Mouse (Mus musculus): ENCODE data around the gene Gpr27. TPM values are rescaled to one million over a fixed set of nuclear protein-coding genes. Genes with fewer than 3 reads are reported as not detected.

Gene Gpr27
- polyA plus RNA-seq, 1 experiment from 2014 or later = 20.6 TPM

GRCm38 (mm10) chr6:99726576-99727303 is 34.3 kb downstream of the Gpr27 start:
- 4% methylated on average over 20 of the region's 22 CpGs for WGBS
- peaks cover 10% of the 10 kb centered on the region for H3K27me3 ChIP-seq (ENCODE audit: control insufficient read depth, insufficient read depth, low read depth, low read length)
- ATAC-seq = peak; percentile 25; the same call in 1 of the 2 replicates

DNA sequence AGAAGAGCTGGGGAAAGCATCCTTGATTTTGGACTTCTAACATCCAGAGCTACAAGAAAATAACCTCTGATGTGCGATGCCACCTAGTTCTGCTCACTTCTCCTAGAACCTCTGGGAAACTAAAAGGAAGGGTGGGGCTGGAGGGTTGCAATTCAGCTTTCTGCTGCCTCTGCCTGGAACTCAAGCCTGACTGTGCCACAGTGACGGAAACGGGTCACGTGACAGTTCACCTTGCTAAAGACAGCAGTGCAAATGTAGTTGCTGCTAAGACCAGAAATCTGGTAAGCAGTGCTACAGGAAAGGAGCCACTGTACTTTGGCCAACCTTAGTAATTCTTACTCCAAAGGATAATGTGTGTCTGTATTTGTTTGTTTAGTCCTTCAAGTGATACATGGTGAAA is 37.4 kb downstream of the Gpr27 start:
- no peak overlapping the region for H3K9ac ChIP-seq (ENCODE audit: low read depth, low read length)
- H3K27ac ChIP-seq (ENCODE audit: low read length) = no peak overlapping the region
- no peak for ATAC-seq
- no peaks in the 10 kb centered on the region for H3K36me3 ChIP-seq (ENCODE audit: control insufficient read depth, insufficient read depth, low read length)
- H3K9me3 ChIP-seq (replicated peaks; ENCODE audit: control insufficient read depth, low read length, poor library complexity, severe bottlenecking) = no peaks in the 10 kb centered on the region
- WGBS = 90% methylated on average over 4 of the region's 4 CpGs
- H3K4me1 ChIP-seq (ENCODE audit: control insufficient read depth, insufficient read depth, low read length) = peaks cover 11% of the 10 kb centered on the region; the same call in 1 of the 2 replicates
- no peak overlapping the region for H3K4me3 ChIP-seq (ENCODE audit: low read depth, low read length)
- H3K27me3 ChIP-seq (ENCODE audit: control insufficient read depth, insufficient read depth, low read depth, low read length) = peaks cover 10% of the 10 kb centered on the region
- H3K4me2 ChIP-seq (ENCODE audit: low read length) = no peak overlapping the region

More at GRCm38 (mm10) chr6:99726576-99727303, 34.3 kb downstream of the Gpr27 start:
- H3K4me3 ChIP-seq (ENCODE audit: low read depth, low read length) = peak overlapping the region; percentile 53
- H3K27ac ChIP-seq (ENCODE audit: low read length) = no peak overlapping the region
- peaks cover 11% of the 10 kb centered on the region; the same call in 1 of the 2 replicates for H3K4me1 ChIP-seq (ENCODE audit: control insufficient read depth, insufficient read depth, low read length)
- H3K36me3 ChIP-seq (ENCODE audit: control insufficient read depth, insufficient read depth, low read length) = no peaks in the 10 kb centered on the region
- peak overlapping the region; percentile 62 for H3K9ac ChIP-seq (ENCODE audit: low read depth, low read length)
- H3K4me2 ChIP-seq (ENCODE audit: low read length) = peak overlapping the region; percentile 76
- H3K9me3 ChIP-seq (replicated peaks; ENCODE audit: control insufficient read depth, low read length, poor library complexity, severe bottlenecking) = no peaks in the 10 kb centered on the region

GRCm38 (mm10) chr6:99731926-99732325 is 39.4 kb downstream of the Gpr27 start:
- H3K9ac ChIP-seq (ENCODE audit: low read depth, low read length) = no peak overlapping the region
- no peak overlapping the region for H3K27ac ChIP-seq (ENCODE audit: low read length)
- ATAC-seq = no peak
- H3K4me3 ChIP-seq (ENCODE audit: low read depth, low read length) = no peak overlapping the region
- no peaks in the 10 kb centered on the region for H3K36me3 ChIP-seq (ENCODE audit: control insufficient read depth, insufficient read depth, low read length)
- H3K27me3 ChIP-seq (ENCODE audit: control insufficient read depth, insufficient read depth, low read depth, low read length) = peaks cover 5% of the 10 kb centered on the region
- 81% methylated on average over 4 of the region's 4 CpGs for WGBS
- H3K4me1 ChIP-seq (ENCODE audit: control insufficient read depth, insufficient read depth, low read length) = no peaks in the 10 kb centered on the region
- H3K4me2 ChIP-seq (ENCODE audit: low read length) = no peak overlapping the region
- no peaks in the 10 kb centered on the region for H3K9me3 ChIP-seq (replicated peaks; ENCODE audit: control insufficient read depth, low read length, poor library complexity, severe bottlenecking)

GRCm38 (mm10) chr6:99732673-99733072 is 40.2 kb downstream of the Gpr27 start:
- H3K9me3 ChIP-seq (replicated peaks; ENCODE audit: control insufficient read depth, low read length, poor library complexity, severe bottlenecking) = no peaks in the 10 kb centered on the region
- no peaks in the 10 kb centered on the region for H3K4me1 ChIP-seq (ENCODE audit: control insufficient read depth, insufficient read depth, low read length)
- WGBS = 46% methylated on average over 8 of the region's 8 CpGs
- no peaks in the 10 kb centered on the region for H3K36me3 ChIP-seq (ENCODE audit: control insufficient read depth, insufficient read depth, low read length)
- ATAC-seq = no peak
- H3K27me3 ChIP-seq (ENCODE audit: control insufficient read depth, insufficient read depth, low read depth, low read length) = peaks cover 5% of the 10 kb centered on the region
- no peak overlapping the region for H3K27ac ChIP-seq (ENCODE audit: low read length)
- H3K9ac ChIP-seq (ENCODE audit: low read depth, low read length) = no peak overlapping the region
- no peak overlapping the region for H3K4me2 ChIP-seq (ENCODE audit: low read length)
- no peak overlapping the region for H3K4me3 ChIP-seq (ENCODE audit: low read depth, low read length)

DNA sequence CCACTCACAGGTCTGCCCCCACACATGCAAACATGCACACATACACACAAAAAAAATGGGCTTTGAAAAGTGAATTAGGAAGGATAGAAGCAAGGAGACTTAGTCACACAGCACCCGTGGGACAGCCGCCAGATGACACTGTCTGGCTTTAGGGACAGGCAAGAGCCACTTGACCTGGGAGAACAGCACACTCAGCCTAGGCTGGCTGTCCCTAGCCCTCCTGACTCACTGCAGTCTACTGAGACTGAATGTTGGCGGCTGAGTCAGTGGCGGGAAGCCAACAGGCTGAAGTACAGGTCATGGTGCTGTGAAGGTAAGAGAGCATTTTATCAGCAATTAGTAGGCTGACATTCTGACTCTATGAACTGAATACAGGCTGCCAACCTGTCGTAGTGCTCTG is 42.2 kb downstream of the Gpr27 start:
- H3K36me3 ChIP-seq (ENCODE audit: control insufficient read depth, insufficient read depth, low read length) = no peaks in the 10 kb centered on the region
- H3K9ac ChIP-seq (ENCODE audit: low read depth, low read length) = no peak overlapping the region
- H3K4me3 ChIP-seq (ENCODE audit: low read depth, low read length) = no peak overlapping the region
- no peak overlapping the region for H3K4me2 ChIP-seq (ENCODE audit: low read length)
- 73% methylated on average over 5 of the region's 5 CpGs for WGBS
- no peak overlapping the region for H3K27ac ChIP-seq (ENCODE audit: low read length)
- H3K27me3 ChIP-seq (ENCODE audit: control insufficient read depth, insufficient read depth, low read depth, low read length) = no peaks in the 10 kb centered on the region
- no peaks in the 10 kb centered on the region for H3K9me3 ChIP-seq (replicated peaks; ENCODE audit: control insufficient read depth, low read length, poor library complexity, severe bottlenecking)
- no peak for ATAC-seq
- no peaks in the 10 kb centered on the region for H3K4me1 ChIP-seq (ENCODE audit: control insufficient read depth, insufficient read depth, low read length)

DNA sequence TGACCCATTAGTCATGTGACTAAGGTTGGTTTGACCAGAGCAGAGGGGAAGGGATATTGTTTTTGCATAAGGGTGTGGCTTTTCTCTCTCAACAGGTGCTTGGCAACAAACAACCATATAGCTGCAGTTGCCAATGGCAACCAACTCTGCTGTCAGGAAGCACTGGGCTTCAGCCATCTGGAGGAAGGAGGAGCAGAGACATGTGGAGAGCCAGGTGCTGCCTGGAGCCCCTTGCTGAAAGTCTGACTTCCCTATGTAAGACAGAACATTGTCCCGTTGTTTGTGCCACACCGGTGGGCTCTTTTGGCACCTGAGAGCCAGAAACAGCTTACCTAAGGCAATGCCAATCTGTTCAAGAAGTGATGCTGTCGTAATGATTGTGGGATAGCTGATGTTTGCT is 50.4 kb downstream of the Gpr27 start:
- 64% methylated on average over 3 of the region's 3 CpGs for WGBS
- Histone ChIP-seq H3K4me2 (ENCODE audit: low read length) (no peak overlapping the region), H3K9ac (ENCODE audit: low read depth, low read length) (no peak overlapping the region), H3K27ac (ENCODE audit: low read length) (no peak overlapping the region), H3K9me3 (replicated peaks; ENCODE audit: control insufficient read depth, low read length, poor library complexity, severe bottlenecking) (no peaks in the 10 kb centered on the region), H3K4me3 (ENCODE audit: low read depth, low read length) (no peak overlapping the region), H3K36me3 (ENCODE audit: control insufficient read depth, insufficient read depth, low read length) (no peaks in the 10 kb centered on the region), H3K4me1 (ENCODE audit: control insufficient read depth, insufficient read depth, low read length) (no peaks in the 10 kb centered on the region), H3K27me3 (ENCODE audit: control insufficient read depth, insufficient read depth, low read depth, low read length) (no peaks in the 10 kb centered on the region)
- no peak; the same call in 1 of the 2 replicates for ATAC-seq

Other genes with a start within 250 kb of the Gpr27 start
- 77.8 and 79.8 TPM in 2 replicates for gene Foxp1, start 170.0 kb upstream of the Gpr27 start, polyA plus RNA-seq (2015; fragmentation: Nextera tagmentation; extraction: Ambion mirVana)
- 7.4 and 8.7 TPM in 2 replicates for gene Eif4e3, start 25.9 kb upstream of the Gpr27 start, polyA plus RNA-seq (2015; fragmentation: Nextera tagmentation; extraction: Ambion mirVana)
- 2.4 and 3.1 TPM in 2 replicates for gene Gm20696, start 25.9 kb upstream of the Gpr27 start, polyA plus RNA-seq (2015; fragmentation: Nextera tagmentation; extraction: Ambion mirVana)
- gene Prok2, start 33.7 kb downstream of the Gpr27 start, polyA plus RNA-seq (2015; fragmentation: Nextera tagmentation; extraction: Ambion mirVana) = 0.74 and 1.3 TPM in 2 replicates

Data from midbrain, embryonic 16.5 days (tissue).